Mouse (Mus musculus): ENCODE results near the gene Alyref2. TPM values are rescaled to one million over a fixed set of nuclear protein-coding genes. Genes with fewer than 3 reads are reported as not detected.
"Not testable (repeated sequence)": the region's sequence is repeated elsewhere in the genome, so short reads cannot be mapped to it uniquely, and the experiment has no call there.

Gene Alyref2
- polyA plus RNA-seq, 1 experiment from 2014 or later: 13.7 TPM

DNA sequence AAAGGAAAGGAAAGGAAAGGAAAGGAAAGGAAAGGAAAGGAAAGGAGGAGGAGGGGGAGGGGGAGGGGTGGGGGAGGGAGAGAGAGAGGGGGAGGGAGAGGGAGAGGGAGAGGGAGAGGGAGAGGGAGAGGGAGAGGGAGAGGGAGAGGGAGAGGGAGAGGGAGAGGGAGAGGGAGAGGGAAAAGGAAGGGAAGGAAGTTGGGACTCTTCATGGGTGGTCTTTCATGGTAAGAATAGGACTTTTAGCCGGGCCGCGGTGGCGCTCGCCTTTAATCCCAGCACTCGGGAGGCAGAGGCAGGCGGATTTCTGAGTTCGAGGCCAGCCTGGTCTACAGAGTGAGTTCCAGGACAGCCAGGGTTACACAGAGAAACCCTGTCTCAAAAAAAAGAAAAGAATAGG lies 31.3 kb upstream of the Alyref2 start:
- H3K4me1 ChIP-seq; H3K27me3 ChIP-seq; H3K27ac ChIP-seq; H3K4me3 ChIP-seq (replicated peaks); H3K36me3 ChIP-seq; H3K4me2 ChIP-seq; H3K9me3 ChIP-seq (replicated peaks); H3K9ac ChIP-seq; ATAC-seq (replicated peaks; ENCODE audit: low FRiP score): not testable (repeated sequence)
- WGBS: 92% methylated on average over 8 of the region's 8 CpGs

DNA sequence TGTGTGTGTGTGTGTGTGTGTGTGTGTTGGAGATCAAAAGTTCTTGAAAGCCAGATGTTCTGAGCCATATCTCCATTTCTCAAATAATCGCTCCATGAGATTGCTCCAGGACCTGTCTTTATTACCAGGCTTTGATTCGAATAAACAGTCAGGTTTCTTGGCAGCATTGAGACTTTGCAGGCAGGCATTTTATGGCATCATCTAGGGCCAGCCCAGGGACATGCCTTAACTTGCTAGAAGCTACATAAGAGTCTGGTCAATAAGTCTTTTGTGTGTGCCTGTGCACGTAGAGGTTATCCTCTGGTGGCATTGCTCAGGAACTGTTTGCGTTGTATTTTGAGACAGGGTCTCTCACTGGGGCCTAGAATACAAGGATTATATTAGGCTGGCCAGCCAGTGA lies 29.8 kb upstream of the Alyref2 start:
- Histone ChIP-seq H3K36me3 (no peaks in the 10 kb centered on the region), H3K9ac (no peak overlapping the region), H3K4me2 (no peak overlapping the region), H3K4me3 (replicated peaks) (no peak overlapping the region), H3K9me3 (replicated peaks) (no peaks in the 10 kb centered on the region), H3K27ac (no peak overlapping the region), H3K27me3 (no peaks in the 10 kb centered on the region), H3K4me1 (peaks cover 11% of the 10 kb centered on the region; the same call in 1 of the 2 replicates)
- ATAC-seq (replicated peaks; ENCODE audit: low FRiP score): no peak
- WGBS: 80% methylated on average over 4 of the region's 4 CpGs

DNA sequence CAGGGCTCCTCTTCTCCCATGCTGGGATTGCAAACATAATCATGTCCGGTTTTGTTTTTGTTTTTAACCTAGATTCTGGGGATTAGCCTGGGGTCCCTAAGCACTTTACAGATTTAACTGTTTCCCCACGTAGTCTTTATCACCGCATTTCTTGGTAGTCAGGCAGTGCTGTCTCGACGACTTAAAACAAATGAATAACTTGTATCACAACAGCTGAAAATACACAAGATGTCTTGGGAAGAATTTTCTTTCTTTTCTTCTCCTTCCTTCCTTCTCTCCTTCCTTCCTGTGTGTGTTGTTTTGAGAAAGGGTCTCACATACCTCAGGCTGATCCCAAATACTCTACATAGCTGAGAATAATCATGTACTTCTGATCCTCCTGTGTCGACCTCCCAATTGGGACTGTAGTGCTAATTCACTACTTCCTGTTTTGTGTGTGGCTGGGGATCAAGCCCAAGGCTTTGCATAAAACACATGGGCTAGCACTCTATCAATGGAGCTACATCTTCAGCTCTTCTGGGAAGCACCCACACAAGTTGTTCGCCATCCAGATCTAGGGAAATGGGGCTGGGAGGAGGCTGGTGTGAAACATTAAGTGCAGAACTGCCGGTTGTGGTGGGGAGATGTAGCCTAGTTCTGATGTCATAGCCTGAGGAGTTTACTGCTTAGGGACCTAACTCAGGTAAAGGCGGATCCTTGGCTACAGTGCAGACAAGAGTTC lies 29.2 kb upstream of the Alyref2 start:
- ATAC-seq (replicated peaks; ENCODE audit: low FRiP score): no peak
- H3K9ac ChIP-seq: no peak overlapping the region
- no peaks in the 10 kb centered on the region for H3K9me3 ChIP-seq (replicated peaks)
- H3K4me2 ChIP-seq: no peak overlapping the region
- no peak overlapping the region for H3K27ac ChIP-seq
- H3K36me3 ChIP-seq: no peaks in the 10 kb centered on the region
- H3K4me1 ChIP-seq: peaks cover 11% of the 10 kb centered on the region; the same call in 1 of the 2 replicates
- no peaks in the 10 kb centered on the region for H3K27me3 ChIP-seq
- 67% methylated on average over 9 of the region's 9 CpGs for WGBS
- H3K4me3 ChIP-seq (replicated peaks): no peak overlapping the region

DNA sequence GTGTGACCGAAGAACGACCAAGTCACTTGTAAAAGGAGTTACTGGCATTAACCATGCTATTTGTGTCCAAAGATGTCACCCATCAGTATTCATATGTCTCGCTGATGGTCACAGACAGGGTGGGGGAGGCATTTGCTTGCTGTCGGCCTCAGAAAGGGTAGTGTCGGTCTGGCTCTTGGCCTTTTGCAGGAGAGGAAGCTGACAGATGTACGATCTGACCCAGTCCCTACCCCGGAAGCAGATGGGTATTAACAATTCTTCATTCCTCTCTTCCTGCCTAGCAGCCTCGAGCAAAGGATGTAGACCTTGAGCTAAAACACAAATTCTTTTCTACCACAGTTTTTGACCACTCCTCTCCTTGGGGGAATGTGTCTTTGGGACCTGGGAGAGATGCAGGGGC lies 26.2 kb upstream of the Alyref2 start:
- Histone ChIP-seq H3K4me2 (no peak overlapping the region), H3K27ac (no peak overlapping the region), H3K9me3 (replicated peaks) (no peaks in the 10 kb centered on the region), H3K4me1 (0 out of 2 replicates have a peak, but pooled peaks cover 7% of the 10 kb centered on the region), H3K36me3 (no peaks in the 10 kb centered on the region), H3K9ac (no peak overlapping the region), H3K27me3 (no peaks in the 10 kb centered on the region), H3K4me3 (replicated peaks) (no peak overlapping the region)
- WGBS: 63% methylated on average over 8 of the region's 8 CpGs
- no peak for ATAC-seq (replicated peaks; ENCODE audit: low FRiP score)

DNA sequence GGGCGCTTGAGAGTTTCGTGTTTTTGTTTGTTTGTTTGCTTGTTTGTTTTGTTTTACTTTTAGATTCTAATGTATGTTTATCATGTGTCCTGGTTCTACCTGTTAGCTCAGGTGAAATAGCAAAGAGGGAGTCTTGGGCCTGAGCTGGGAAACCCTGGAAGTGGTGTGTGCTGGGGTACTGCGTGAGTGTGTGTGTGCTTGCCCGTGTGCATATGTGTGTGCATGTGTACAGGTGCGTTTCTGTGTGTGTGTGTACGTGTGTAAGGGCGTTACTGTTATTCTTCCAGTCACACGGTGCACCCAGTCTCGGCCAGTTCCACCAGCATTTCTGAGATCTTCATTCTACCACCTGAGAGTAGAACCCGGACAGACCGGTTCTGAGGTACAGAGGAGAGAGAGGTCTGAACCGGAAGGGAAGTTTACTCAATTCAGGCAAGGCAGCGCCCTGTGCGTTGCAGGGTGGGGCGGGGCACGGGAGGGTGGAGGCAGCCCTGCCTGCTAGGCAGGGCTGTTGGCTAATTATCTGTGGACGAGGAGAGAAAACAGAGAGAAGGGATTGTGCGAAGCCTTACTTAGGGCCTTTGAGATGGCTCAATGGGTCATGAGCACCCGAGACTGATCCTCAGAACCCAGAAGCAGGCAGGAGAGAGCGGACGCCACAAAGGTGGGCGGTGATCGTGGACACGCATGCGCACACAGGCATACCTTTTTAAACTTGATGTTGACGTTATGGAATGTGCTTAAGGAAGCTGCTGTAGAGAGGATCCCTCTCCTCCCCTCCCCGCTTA lies 25.3 kb upstream of the Alyref2 start:
- H3K27me3 ChIP-seq: no peaks in the 10 kb centered on the region
- H3K4me2 ChIP-seq: peak overlapping the region; percentile 52
- ATAC-seq (replicated peaks; ENCODE audit: low FRiP score): peak; percentile 79
- 59% methylated on average over 27 of the region's 27 CpGs for WGBS
- H3K27ac ChIP-seq: peak overlapping the region; percentile 68
- H3K4me1 ChIP-seq: 0 out of 2 replicates have a peak, but pooled peaks cover 7% of the 10 kb centered on the region
- peaks cover 3% of the 10 kb centered on the region for H3K9me3 ChIP-seq (replicated peaks)
- no peaks in the 10 kb centered on the region for H3K36me3 ChIP-seq
- 0 out of 2 replicates have a peak overlapping the region, but pooled peaks have one; percentile 4 for H3K9ac ChIP-seq
- H3K4me3 ChIP-seq (replicated peaks): peak overlapping the region; percentile 32

DNA sequence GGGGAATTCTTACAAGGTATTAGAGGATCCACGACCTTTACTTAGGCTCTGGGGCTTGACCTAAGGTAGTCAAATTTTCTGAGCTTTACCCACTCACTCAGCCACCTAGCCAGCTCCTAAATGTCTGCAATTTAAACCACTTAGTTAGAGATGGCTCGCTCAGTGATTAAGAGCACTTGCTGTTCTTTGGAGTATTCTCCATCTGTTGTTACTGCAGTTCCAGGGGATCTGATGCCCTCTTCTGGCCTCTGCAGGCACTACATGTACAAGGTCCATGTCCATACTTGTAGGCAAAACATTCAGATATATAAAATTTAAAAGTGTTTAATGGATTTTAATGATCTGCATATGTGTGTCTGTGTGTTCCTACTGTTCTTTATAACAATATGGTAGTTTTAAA lies 24.3 kb upstream of the Alyref2 start:
- no peak overlapping the region for H3K9ac ChIP-seq
- 36% methylated on average over 2 of the region's 2 CpGs for WGBS
- H3K36me3 ChIP-seq: no peaks in the 10 kb centered on the region
- H3K4me3 ChIP-seq (replicated peaks): no peak overlapping the region
- H3K9me3 ChIP-seq (replicated peaks): peaks cover 6% of the 10 kb centered on the region
- H3K4me1 ChIP-seq: 0 out of 2 replicates have a peak, but pooled peaks cover 7% of the 10 kb centered on the region
- peak; percentile 25; the same call in 1 of the 2 replicates for ATAC-seq (replicated peaks; ENCODE audit: low FRiP score)
- H3K27ac ChIP-seq: no peak overlapping the region
- no peak overlapping the region for H3K4me2 ChIP-seq
- no peaks in the 10 kb centered on the region for H3K27me3 ChIP-seq

DNA sequence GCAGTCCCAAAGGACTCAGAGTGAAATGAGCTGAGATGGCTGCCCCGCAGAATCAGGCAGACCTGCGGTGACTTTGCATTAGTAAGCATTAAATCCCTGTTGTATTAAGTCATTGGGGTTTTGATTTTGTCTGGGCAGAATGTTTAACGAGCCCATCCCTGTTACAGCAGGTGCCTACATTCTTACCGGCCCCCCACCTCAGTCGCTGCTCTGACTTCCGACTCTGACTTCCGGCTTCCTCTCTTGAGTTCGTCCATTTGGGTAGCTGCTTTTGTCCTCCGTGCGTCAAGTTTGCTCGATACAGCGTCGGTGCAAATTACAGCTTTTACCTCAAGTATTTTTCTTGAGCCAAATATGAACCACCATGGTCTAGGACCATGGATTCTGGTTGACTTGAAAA lies 9.0 kb upstream of the Alyref2 start:
- 93% methylated on average over 13 of the region's 13 CpGs for WGBS
- no peak for ATAC-seq (replicated peaks; ENCODE audit: low FRiP score)
- H3K4me1 ChIP-seq: no peaks in the 10 kb centered on the region

DNA sequence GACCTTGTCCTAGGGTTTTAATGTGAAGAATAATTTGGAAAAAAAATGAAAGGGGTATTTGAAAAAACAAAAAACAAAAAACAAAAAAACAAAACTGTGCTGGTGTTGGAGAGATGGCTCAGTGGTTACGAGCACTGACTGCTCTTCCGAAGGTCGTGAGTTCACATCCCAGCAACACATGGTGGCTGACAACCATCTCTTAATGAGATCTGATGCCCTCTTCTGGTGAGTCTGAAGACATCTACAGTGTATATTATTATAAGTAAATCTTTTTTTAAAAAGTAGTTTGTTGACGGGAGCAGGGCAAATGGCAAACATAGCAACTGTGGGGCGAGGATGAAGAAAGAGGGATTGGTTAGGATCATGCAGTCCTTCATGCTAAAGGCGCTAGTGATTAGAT lies 7.9 kb upstream of the Alyref2 start:
- H3K4me3 ChIP-seq (replicated peaks): no peak overlapping the region
- H3K9ac ChIP-seq: no peak overlapping the region
- no peak overlapping the region for H3K27ac ChIP-seq
- no peaks in the 10 kb centered on the region for H3K36me3 ChIP-seq
- peaks cover 8% of the 10 kb centered on the region; the same call in 1 of the 2 replicates for H3K9me3 ChIP-seq (replicated peaks)
- no peaks in the 10 kb centered on the region for H3K27me3 ChIP-seq
- 89% methylated on average over 6 of the region's 6 CpGs for WGBS
- no peaks in the 10 kb centered on the region for H3K4me1 ChIP-seq
- no peak for ATAC-seq (replicated peaks; ENCODE audit: low FRiP score)
- no peak overlapping the region for H3K4me2 ChIP-seq

More for the DNA sequence above, 9.0 kb upstream of the Alyref2 start:
- H3K4me3 ChIP-seq (replicated peaks): no peak overlapping the region
- H3K27ac ChIP-seq: no peak overlapping the region
- H3K4me2 ChIP-seq: no peak overlapping the region
- no peaks in the 10 kb centered on the region for H3K36me3 ChIP-seq
- H3K9me3 ChIP-seq (replicated peaks): peaks cover 14% of the 10 kb centered on the region; the same call in 1 of the 2 replicates
- H3K27me3 ChIP-seq: no peaks in the 10 kb centered on the region
- no peak overlapping the region for H3K9ac ChIP-seq

DNA sequence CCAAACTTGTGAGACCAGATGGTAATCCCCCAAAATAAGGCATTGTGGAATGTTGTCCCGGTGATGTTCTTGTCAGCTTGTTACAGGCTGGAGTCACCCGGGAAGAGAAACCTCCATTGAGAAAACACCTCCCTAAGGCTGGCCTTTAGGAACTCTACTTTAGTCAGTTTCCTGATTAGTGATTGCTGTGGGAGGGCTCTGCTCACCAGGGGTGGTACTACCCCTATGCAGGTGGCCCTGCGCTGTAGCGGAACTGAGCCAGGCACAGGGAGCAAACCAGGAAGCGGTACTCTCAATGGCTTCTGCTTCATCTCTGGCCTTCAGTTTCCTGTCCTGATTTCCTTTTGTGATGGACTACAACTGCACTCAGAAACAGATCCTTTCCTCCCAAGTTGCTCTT lies 3.4 kb upstream of the Alyref2 start:
- no peaks in the 10 kb centered on the region for H3K27me3 ChIP-seq

DNA sequence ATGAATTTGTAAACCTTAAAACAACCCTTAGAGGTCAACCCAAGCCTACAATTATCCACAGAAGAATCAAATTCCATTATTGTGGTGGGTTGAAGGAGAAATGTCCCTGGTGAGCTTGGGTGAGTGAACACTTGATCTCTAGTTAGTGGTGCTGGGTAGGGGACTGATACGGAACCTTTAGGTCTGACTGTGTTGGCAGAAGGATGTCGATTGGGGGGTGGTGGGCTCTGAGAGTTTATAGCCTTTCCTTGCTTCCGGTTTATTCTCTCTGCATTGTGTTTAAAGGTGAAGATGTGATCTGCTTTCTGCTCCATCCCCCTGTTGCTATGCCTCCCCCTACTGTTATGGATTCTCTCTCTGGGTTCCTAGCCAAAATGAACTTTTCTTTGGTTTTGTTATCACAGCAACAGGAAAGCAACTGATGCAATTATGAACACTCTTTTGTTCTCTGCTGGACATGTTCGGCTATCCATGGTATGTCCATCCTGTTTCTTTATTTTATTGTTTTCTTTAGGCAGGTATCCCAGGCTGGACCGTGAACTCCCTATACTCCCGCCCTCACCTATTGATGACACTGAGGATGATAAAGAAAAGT lies 2.2 kb upstream of the Alyref2 start:
- Histone ChIP-seq H3K4me1 (peaks cover 17% of the 10 kb centered on the region), H3K27ac (peak overlapping the region; percentile 98; the same call in 1 of the 2 replicates), H3K9me3 (replicated peaks) (no peaks in the 10 kb centered on the region), H3K9ac (no peak overlapping the region), H3K36me3 (no peaks in the 10 kb centered on the region), H3K4me2 (peak overlapping the region; percentile 46), H3K27me3 (no peaks in the 10 kb centered on the region), H3K4me3 (replicated peaks) (no peak overlapping the region; the same call in 1 of the 2 replicates)
- ATAC-seq (replicated peaks; ENCODE audit: low FRiP score): no peak
- WGBS: 58% methylated on average over 6 of the region's 6 CpGs

More for the DNA sequence above, 3.4 kb upstream of the Alyref2 start:
- 80% methylated on average over 5 of the region's 5 CpGs for WGBS
- H3K4me3 ChIP-seq (replicated peaks): no peak overlapping the region
- H3K36me3 ChIP-seq: no peaks in the 10 kb centered on the region
- H3K4me1 ChIP-seq: peaks cover 17% of the 10 kb centered on the region
- no peaks in the 10 kb centered on the region for H3K9me3 ChIP-seq (replicated peaks)
- H3K4me2 ChIP-seq: no peak overlapping the region
- H3K27ac ChIP-seq: no peak overlapping the region
- ATAC-seq (replicated peaks; ENCODE audit: low FRiP score): no peak
- no peak overlapping the region for H3K9ac ChIP-seq

DNA sequence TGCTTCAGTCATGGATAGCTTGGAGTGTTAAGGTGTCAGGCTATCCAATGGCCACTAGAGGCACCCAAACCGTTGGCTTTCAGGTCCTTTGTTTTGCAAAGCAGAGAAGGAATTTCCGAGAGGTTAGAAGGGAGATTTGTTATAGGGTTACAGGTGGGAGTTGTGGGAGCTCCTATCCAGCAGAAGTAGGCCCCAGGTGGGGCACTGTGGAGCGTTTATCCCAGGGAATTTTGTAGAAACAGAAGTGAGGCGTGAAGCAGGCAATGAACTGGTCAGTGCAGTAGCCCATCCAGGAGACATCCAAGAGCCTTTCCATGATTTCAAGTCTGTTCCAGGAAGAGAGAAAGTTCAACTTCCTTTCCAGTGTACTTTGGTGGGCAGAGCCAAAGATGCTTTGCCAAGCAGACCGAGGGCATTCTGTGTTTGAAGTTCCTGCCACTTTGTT lies 1.6 kb upstream of the Alyref2 start:
- H3K9ac ChIP-seq: no peak overlapping the region
- H3K27me3 ChIP-seq: no peaks in the 10 kb centered on the region
- no peaks in the 10 kb centered on the region for H3K9me3 ChIP-seq (replicated peaks)
- peaks cover 17% of the 10 kb centered on the region for H3K4me1 ChIP-seq
- peak overlapping the region; percentile 98 for H3K27ac ChIP-seq
- no peaks in the 10 kb centered on the region for H3K36me3 ChIP-seq
- peak overlapping the region; percentile 22; the same call in 1 of the 2 replicates for H3K4me3 ChIP-seq (replicated peaks)
- peak overlapping the region; percentile 46 for H3K4me2 ChIP-seq
- ATAC-seq (replicated peaks; ENCODE audit: low FRiP score): no peak
- 5% methylated on average over 5 of the region's 5 CpGs for WGBS

All from kidney, embryonic 15.5 days (tissue).